Mouse (Mus musculus) adipocyte (in vitro differentiated cells): ENCODE data around the gene Atxn7l3.
A peak's percentile ranks its signal among the peaks of the same experiment; 100 is the strongest.

Experiments used
- DNase-seq: peaks from one replicate; pipeline ENCODE4 v3.0.0-alpha.2; 2016; ENCODE audit warnings: low spot score

Atxn7l3 gene

DNA sequence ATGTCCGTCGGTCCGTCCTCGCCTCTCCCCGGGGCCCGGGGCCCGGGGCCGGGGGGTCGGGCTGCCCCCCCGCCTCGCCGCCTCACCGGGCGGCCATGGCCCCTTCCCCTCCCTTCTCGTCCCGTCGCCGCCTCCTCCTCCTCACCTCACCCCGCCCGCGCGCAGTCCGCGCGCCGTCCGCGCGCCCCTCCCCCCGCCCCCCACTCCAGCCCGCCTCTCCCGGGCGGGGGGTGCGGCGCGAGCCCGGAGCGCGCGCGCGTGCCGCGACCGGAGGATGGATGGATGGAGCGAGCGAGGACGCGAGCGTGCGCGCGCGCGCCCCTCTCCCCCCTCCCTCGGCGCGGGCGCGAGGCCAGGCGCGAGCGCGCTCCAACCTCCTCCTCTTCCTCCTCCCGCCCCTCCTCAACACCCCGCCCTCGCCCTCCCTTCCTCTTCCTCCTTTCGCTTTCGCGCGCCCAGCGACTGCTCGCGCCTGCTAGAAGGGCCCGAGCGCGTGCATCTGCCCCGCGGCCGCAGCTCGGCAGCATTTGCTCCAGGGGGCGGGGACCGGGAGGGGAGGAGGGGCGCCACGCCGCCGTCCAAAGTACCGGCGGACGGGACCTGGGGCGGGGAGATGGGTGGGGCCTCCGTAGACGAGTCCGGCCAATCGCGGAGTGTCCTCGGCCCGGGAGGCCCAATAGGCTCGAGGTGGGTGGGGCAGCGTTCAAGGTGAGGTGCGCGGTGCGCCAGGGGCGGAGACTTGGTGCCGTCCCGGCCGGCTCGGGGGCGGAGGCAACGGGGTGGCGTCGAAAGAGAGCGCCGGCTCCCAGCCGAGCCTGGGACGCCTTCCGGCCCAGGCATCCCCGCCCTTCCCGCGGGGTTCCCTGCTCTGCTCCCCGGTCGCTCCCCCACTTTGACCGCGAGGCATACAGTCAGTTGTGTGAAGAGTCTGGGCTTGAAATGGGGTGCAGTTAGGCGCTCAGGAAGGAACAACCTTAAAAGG lies at the start of gene Atxn7l3:
Gene Atxn7l3, minus strand, starts transcription at position 141 of the 982 bp plus-strand sequence.
- peak; percentile 98 for DNase-seq

DNA sequence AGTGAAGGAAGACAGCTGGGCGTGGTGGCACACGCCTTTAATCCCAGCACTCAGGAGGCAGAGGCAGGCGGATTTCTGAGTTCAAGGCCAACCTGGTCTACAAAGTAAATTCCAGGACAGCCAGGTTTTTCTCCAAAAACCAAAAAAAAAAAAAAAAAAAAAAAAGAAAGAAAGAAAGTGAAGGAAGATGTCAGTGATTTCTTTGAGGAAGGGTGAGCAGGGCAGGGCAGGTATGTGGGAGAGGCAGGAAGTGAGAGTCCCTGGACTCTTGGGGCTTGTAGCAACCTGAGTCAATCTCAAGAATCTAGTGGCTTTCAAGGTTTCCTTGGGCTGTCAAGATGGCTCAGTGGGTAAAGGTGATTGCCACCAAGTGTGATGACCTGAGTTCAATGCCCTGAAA lies 48.0 kb upstream of the Atxn7l3 start:
- no peak for DNase-seq

DNA sequence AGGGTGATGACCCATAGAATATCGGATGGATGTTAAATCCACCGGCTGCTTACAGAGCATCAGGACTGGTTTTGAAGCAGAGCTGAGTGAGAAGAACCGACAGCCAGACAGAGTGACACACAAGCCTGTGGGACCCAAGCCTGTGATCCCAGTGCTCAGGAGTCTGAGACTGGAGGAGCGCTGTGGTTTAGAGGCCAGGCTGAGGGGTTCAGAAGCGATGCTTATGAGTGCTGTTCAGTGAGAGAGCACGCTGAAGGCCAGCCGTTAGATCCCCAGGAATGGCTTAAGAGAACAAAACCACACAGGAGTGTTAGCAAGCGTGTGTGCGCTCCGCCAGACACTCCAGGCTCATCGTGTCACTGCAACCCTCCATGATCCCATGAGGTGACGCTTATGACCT lies 46.3 kb upstream of the Atxn7l3 start:
- DNase-seq = no peak

GRCm38 (mm10) chr11:102341101-102341500 lies 44.7 kb upstream of the Atxn7l3 start:
- DNase-seq = no peak

DNA sequence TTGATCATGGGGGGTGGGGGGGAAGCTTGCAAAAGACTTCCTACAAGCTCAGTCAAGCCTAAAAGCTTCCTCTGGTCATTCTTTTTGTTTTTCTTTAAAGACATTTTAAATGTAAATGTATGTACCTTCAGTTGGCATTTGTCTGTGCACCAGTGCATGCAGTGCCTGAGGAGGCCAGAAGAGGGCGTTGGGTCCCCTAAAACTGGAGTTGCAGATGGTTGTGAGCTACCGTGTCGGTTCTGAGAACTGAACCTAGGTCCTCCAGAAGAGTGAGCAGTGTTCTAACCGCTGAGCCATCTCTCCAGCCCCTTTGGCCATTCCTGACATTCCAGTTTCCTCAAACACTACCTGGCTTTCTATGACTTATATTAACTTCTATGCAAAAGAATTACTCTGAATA lies 43.2 kb upstream of the Atxn7l3 start:
- DNase-seq = no peak

DNA sequence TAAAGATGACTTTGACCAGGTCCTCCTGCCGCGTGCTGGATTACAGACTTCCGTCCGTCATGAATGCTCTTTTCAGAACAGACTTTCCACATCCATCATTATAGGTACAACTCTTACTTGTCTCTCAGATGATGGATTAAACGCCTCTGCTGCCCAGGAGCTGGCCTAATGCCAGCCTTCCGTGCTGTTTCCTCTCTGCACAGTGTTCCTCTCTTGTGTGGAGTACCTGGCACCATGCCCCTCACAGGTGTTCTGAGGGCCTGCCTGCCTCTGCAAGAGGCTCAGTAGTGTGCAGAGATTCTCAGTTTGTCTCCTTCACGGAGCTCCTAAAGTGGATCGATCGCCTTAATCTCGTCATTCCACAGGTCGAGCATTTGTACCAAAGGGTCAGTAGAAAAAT lies 42.8 kb upstream of the Atxn7l3 start:
- no peak for DNase-seq

DNA sequence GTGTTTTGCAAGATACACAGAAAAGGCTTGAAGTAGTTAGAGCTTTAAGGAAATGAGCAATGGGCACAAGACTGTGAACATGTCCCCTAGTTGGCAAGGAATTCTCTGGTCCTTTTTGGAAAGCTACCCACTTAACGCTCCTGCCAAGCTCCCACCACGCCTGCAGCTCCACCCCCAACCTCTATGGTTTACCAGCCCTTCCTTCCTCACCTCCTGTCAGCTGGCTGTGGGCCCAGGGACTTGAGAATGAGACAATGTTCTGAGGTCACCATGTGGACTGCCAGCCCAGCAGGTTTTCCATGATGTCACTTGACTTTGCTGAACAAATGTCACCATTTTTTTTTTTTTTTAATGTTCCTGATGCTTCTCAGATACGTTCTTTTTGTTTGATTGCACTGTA lies 42.1 kb upstream of the Atxn7l3 start:
- DNase-seq = peak; percentile 98

- DNase-seq = no peak
Observed at GRCm38 (mm10) chr11:102337921-102338320, 41.5 kb upstream of the Atxn7l3 start.

DNA sequence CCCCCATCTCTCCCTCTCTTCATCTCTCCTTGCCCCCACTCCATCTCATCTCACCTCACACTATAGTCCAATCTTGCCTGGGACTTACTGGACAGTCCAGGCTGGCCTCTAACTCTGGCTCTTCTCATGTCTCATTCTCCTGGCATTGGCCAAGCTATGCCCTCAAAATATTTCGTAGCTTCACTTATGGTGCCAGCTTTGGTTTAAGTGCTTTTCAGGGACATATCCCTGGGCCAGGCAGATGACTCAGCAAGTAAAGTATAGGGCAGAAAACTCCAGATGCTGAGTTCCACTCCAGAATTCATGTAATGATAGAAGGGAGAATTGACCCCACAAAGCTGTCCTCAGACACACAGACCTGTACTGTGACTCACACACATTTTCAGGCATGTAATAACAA lies 39.8 kb upstream of the Atxn7l3 start:
- peak; percentile 55 for DNase-seq

DNA sequence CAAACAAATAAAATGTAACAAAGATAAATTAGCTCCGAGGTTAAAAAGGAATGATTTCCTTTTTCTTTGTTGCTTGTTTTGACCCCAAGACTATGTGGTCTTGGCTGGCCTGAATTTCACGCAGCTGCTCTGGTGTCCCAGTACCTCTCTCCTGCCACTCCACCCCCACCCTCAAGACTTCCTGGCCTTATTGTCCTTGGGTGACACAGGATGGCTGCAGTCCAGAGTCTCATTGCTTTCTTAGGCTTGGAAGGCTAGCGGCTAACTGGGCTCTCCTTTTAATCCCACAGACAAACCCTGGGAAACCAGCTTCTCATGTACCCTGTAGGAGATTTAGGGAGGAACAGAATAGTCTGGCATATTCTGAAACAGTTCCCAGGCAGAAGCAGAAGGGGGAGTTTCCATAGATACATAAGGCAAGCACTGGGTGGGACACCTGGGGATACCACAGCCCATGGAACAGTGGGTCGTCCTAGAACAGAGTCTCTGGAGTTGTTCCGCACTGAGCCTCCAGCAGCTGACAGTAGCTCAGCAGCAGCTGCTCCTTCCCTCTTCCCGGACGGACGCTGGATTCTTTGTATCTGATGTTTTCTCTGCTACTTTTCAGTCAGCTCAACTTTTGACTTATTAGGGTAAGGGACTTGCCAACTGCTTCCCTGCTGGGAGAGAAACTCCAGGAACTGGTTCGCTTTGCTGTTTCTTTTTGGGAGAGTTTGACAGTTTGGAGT lies 38.7 kb upstream of the Atxn7l3 start:
- DNase-seq = peak; percentile 78

DNA sequence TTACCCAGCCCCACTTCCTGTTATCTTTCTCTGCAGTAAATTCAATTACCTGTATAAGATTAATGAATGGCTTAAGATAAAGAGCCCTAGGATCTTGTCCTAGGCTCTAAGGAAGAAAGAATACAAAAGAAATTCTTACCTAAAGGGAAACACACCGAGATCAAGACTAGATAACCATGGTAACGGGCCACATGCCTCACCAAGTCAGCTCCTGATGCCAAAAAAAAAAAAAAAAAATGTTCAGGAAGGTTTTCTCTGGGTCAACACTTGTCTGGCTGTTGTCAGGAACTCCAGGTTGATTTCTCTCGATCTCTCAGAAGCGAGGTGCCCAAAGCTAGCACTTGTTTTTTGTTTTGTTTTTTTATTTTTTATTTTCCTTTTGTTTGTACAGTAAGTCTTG lies 37.6 kb upstream of the Atxn7l3 start:
- no peak for DNase-seq

GRCm38 (mm10) chr11:102333061-102333460 lies 36.6 kb upstream of the Atxn7l3 start:
- DNase-seq = no peak

- no peak for DNase-seq
Observed at GRCm38 (mm10) chr11:102331806-102332205, 35.4 kb upstream of the Atxn7l3 start.

DNA sequence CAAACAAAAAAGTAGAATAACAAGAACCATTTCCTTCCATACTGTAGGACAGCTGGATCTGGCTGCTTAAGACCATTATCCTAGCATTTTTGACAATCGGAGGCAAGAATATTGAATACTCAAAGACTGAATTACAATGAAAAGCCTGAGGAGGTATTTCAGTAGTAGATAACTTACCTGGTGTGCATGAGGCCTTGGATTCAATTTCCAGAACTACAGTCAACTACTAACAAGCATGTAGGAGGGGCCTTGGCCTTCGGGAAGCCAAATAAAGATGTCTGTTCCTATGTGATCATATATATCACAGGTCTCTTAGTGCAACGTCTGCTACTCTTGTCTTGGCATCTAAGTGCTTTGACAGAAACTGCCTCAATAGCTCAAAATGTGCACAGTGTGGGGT lies 33.6 kb upstream of the Atxn7l3 start:
- no peak for DNase-seq

DNA sequence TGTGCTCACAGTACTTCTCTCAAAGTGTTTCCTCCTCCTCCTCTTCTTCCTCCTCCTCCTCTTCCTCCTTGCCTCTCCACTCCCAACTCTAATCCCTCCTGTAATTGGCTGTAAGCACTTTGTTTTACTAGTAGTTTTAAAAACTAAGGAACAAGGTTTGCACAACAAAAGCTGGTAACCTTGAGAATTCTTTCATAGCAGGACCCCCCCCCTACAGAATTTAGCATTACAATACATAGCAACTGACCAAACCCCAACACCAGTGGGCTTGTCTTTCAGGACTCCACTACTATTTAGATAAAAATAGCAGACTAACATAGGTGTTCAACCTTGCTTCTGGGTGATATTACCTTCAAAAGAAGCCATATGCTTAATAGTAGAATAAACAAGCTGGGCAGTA lies 33.1 kb upstream of the Atxn7l3 start:
- no peak for DNase-seq

GRCm38 (mm10) chr11:102327839-102328238 lies 31.4 kb upstream of the Atxn7l3 start:
- no peak for DNase-seq

DNA sequence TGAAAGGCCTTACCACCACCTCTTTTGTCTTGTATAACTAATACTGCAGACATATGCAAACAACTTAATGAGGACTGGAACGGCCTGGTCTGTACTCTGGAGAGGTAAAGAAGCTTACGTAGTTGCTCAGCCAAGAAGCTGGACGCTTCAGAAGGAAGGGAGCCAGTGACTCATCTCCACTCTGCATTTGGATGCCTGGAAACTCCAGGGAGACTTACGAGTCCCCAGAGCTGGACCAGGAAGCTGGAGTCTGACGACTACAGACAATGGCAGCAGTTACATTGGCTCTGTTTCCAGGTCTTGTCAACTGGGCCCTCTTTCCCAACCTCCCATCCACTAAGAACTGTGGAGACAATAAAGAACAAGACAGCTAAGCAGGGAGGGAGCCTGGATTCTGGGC lies 30.8 kb upstream of the Atxn7l3 start:
- peak; percentile 65 for DNase-seq

- DNase-seq = no peak
Observed at GRCm38 (mm10) chr11:102323516-102323915, 27.1 kb upstream of the Atxn7l3 start.

- DNase-seq = no peak
Observed at GRCm38 (mm10) chr11:102321931-102322330, 25.5 kb upstream of the Atxn7l3 start.

- DNase-seq = peak; percentile 98
Observed at GRCm38 (mm10) chr11:102320686-102321005, 24.2 kb upstream of the Atxn7l3 start.

DNA sequence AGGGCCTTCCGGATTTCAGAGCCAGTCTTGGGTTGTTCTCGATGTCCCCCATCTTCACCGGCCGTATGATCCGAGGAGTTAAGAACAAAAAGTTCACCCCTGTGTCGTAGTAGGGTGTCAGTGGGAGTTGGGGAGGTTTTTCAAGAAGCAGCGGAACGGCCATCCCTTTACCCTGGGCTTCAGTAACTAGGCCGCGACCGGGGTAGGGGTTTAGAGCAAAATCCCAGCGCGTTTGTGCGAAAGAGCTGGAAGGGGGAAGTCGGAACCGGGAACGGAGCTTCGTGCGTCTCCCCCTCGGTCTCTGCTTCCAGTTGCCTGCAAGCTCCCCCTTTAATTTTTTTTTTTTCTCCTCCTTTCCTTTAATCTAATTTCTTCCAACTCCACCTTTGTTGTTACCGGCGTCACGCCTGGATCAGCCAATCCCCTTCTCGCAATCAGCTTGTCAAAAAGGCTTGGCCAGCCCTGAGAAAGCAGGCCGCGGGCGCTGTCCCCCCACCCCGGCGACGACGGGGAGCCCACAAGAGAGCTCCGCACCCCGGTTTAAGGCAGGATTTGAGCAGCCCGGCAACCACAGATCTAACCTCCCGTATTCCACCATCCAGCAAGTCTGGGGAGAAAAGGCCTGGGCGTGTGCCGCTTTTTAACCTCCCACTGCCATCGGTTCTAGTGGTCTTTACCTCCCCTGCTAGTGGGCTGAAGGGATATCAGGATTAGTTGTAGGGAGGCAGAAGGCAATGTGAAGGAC lies 23.7 kb upstream of the Atxn7l3 start:
- peak; percentile 87 for DNase-seq

- peak; percentile 83 for DNase-seq
Observed at GRCm38 (mm10) chr11:102319410-102319792, 23.0 kb upstream of the Atxn7l3 start, which contains the start of gene Ubtf. TSS of gene Ubtf (minus strand) at chr11:102319742.
